Mouse (Mus musculus) embryonic fibroblast, embryonic 13.5 days (primary cell): ENCODE measurements around the gene Rnf212b.

Source experiments
- CTCF ChIP-seq: IDR thresholded peaks from 2 replicates; pipeline ENCODE4 v1.5.1; 2011; ENCODE audit warnings: mild to moderate bottlenecking, control low read depth, low read length, moderate library complexity, borderline replicate concordance; ENCODE audit not compliant: insufficient read depth
- POLR2A ChIP-seq: IDR thresholded peaks from 2 replicates; pipeline ENCODE4 v1.6.1; 2011; ENCODE audit warnings: low read depth, mild to moderate bottlenecking, control low read depth, low read length, moderate library complexity

DNA sequence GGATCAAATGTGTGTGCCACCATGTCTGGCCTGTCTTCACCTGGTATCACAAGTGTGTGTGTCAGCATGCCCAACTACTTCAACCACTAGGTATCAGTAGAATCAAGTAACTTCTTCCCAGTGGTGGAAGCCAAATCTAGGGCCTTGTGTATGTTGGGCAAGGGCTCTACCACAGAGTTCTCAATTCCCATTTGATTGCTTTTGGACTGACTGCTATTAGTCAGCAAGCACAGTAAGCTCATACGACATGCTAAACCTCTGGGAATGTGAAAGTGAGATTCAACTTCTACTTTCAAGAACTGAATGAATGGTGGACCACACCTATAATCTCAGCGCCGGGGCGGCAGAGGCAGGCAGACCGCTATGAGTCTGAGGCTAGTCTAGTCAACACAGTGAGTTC, 43.6 kb upstream of the Rnf212b start:
- TF ChIP-seq CTCF (no peak), POLR2A (no peak)
